ENCODE assay signal across 8 mouse cellular contexts in genomic region chr5:145280371-145281143, GRCm38 (mm10). TPM values are rescaled to one million over a fixed set of nuclear protein-coding genes. Genes with fewer than 3 reads are reported as not detected.
DNase-seq lines count a peak whose midpoint lies in the region; ATAC-seq and TF ChIP-seq lines count a peak whose summit lies in the region.

Gene Zscan25 (plus strand): TSS chr5:145280500.

- TF ChIP-seq POLR2A in bone marrow, adult 2 months (IDR thresholded peaks at IDR 0.05; ENCODE audit: borderline replicate concordance, control insufficient read depth, low read depth, low read length) = peak; percentile 70; the same call in 1 of the 2 replicates
- TF ChIP-seq POLR2A in limb, embryonic 14.5 days (IDR thresholded peaks at IDR 0.05; ENCODE audit: borderline replicate concordance, extremely low read depth, insufficient read depth, insufficient read length) = peak; percentile 85; the same call in 1 of the 2 replicates

- H3K9ac ChIP-seq in embryonic facial prominence, embryonic 15.5 days = peak within 1 kb of the TSS; percentile 81
- H3K9ac ChIP-seq in limb, embryonic 14.5 days (ENCODE audit: low read depth, low read length, severe bottlenecking) = peak within 1 kb of the TSS; percentile 85
- H3K9ac ChIP-seq in midbrain, postnatal 0 days (replicated peaks; ENCODE audit: low read length, poor library complexity, severe bottlenecking) = peak within 1 kb of the TSS; percentile 87

- TF ChIP-seq CTCF in bone marrow, adult 2 months (IDR thresholded peaks at IDR 0.05; ENCODE audit: control insufficient read depth, insufficient read depth, low read length) = no peak
- TF ChIP-seq CTCF in midbrain, postnatal 0 days (IDR thresholded peaks at IDR 0.05) = no peak

- peak; percentile 97 for DNase-seq in 416B (ENCODE audit: low read depth)
- peak; percentile 92 for DNase-seq in heart, adult 8-10 months (ENCODE audit: low spot score)
- DNase-seq in kidney, adult 9 months = peak; percentile 96
- DNase-seq in limb, embryonic 14.5 days (ENCODE audit: low spot score) = peak; percentile 91
- peak; percentile 95 for DNase-seq in midbrain, postnatal 0 days (ENCODE audit: low spot score)
- DNase-seq in spleen, postnatal 14 days (ENCODE audit: low spot score in 2 of 2) = peak; percentile 76 to 85

- peaks cover 1% of the 10 kb centered on the region; the same call in 1 of the 2 replicates for H3K4me1 ChIP-seq in bone marrow, adult 2 months (ENCODE audit: control insufficient read depth, insufficient read depth, low read length)
- H3K4me1 ChIP-seq in embryonic facial prominence, embryonic 15.5 days = peaks cover 13% of the 10 kb centered on the region
- H3K4me1 ChIP-seq in limb, embryonic 14.5 days (ENCODE audit: control insufficient read depth, insufficient read depth, low read length) = no peaks in the 10 kb centered on the region
- H3K4me1 ChIP-seq in midbrain, postnatal 0 days (ENCODE audit: insufficient read depth, low read length) = no peaks in the 10 kb centered on the region

- peak within 1 kb of the TSS; percentile 66 for H3K4me2 ChIP-seq in embryonic facial prominence, embryonic 15.5 days (replicated peaks)
- H3K4me2 ChIP-seq in limb, embryonic 14.5 days (replicated peaks; ENCODE audit: low read depth, low read length, severe bottlenecking) = peak within 1 kb of the TSS; percentile 85
- peak within 1 kb of the TSS; percentile 89 for H3K4me2 ChIP-seq in midbrain, postnatal 0 days (ENCODE audit: low read depth, low read length, poor library complexity, severe bottlenecking)

- peak within 1 kb of the TSS; percentile 85 for H3K27ac ChIP-seq in bone marrow, adult 2 months (ENCODE audit: control insufficient read depth, insufficient read depth, low read depth, low read length, poor library complexity)
- peak within 1 kb of the TSS; percentile 91 for H3K27ac ChIP-seq in embryonic facial prominence, embryonic 15.5 days (replicated peaks)
- peak within 1 kb of the TSS; percentile 86 for H3K27ac ChIP-seq in limb, embryonic 14.5 days (replicated peaks; ENCODE audit: low read depth, low read length)
- peak within 1 kb of the TSS; percentile 86 for H3K27ac ChIP-seq in midbrain, postnatal 0 days (ENCODE audit: low read depth, low read length)

- peak within 1 kb of the TSS; percentile 92 for H3K4me3 ChIP-seq in bone marrow, adult 2 months (replicated peaks; ENCODE audit: control insufficient read depth, low read depth, low read length)
- H3K4me3 ChIP-seq in embryonic facial prominence, embryonic 15.5 days (replicated peaks) = peak within 1 kb of the TSS; percentile 91
- peak within 1 kb of the TSS; percentile 83 for H3K4me3 ChIP-seq in limb, embryonic 14.5 days (replicated peaks; ENCODE audit: low read length)
- peak within 1 kb of the TSS; percentile 92 for H3K4me3 ChIP-seq in midbrain, postnatal 0 days (ENCODE audit: low read depth, low read length)

- H3K27me3 ChIP-seq in embryonic facial prominence, embryonic 15.5 days = no peaks in the 10 kb centered on the region
- no peaks in the 10 kb centered on the region for H3K27me3 ChIP-seq in limb, embryonic 14.5 days (ENCODE audit: control insufficient read depth, insufficient read depth, low read length)
- H3K27me3 ChIP-seq in midbrain, postnatal 0 days (ENCODE audit: insufficient read depth, low read length) = no peaks in the 10 kb centered on the region

- under 1% methylated on average over 50 of the region's 50 CpGs for WGBS in bone marrow, adult 2 months
- WGBS in embryonic facial prominence, embryonic 15.5 days = under 1% methylated on average over 50 of the region's 50 CpGs
- 2% methylated on average over 48 of the region's 50 CpGs for WGBS in limb, embryonic 14.5 days
- WGBS in midbrain, postnatal 0 days = 1% methylated on average over 50 of the region's 50 CpGs

- H3K36me3 ChIP-seq in embryonic facial prominence, embryonic 15.5 days = peaks cover 30% of the 10 kb centered on the region
- H3K36me3 ChIP-seq in limb, embryonic 14.5 days (ENCODE audit: control insufficient read depth, insufficient read depth, low read length) = peaks cover 25% of the 10 kb centered on the region
- H3K36me3 ChIP-seq in midbrain, postnatal 0 days (ENCODE audit: insufficient read depth, low read length) = peaks cover 21% of the 10 kb centered on the region

- peak; percentile 96 for ATAC-seq in embryonic facial prominence, embryonic 15.5 days (ENCODE audit: insufficient number of reproducible peaks, low FRiP score, low TSS enrichment, low read depth)
- ATAC-seq in limb, embryonic 14.5 days (ENCODE audit: low FRiP score, low read depth) = peak; percentile 99
- peak; percentile 98 for ATAC-seq in midbrain, postnatal 0 days (ENCODE audit: low FRiP score)

- no peaks in the 10 kb centered on the region for H3K9me3 ChIP-seq in embryonic facial prominence, embryonic 15.5 days (replicated peaks)
- H3K9me3 ChIP-seq in limb, embryonic 14.5 days (ENCODE audit: control insufficient read depth, low read length) = no peaks in the 10 kb centered on the region
- H3K9me3 ChIP-seq in midbrain, postnatal 0 days (ENCODE audit: low read length) = no peaks in the 10 kb centered on the region

RNA-seq across cellular contexts. Expression of gene Zscan25, which starts in this region (rescaled TPM):
- 1.7 and 4.7 TPM in 2 replicates for polyA plus RNA-seq in bone marrow, adult 2 months (2011; ENCODE audit: insufficient read depth, insufficient read length, low replicate concordance, missing spikeins)
- polyA plus RNA-seq in embryonic facial prominence, embryonic 15.5 days (2015; fragmentation: Nextera tagmentation; extraction: Ambion mirVana) = 0.61 and 0.83 TPM in 2 replicates
- 10 to 100 TPM in 3 of 4 experiments, 1 to 10 TPM in 1; 8.4 to 11.9 (median 10.7) TPM for total RNA-seq in heart, adult 8-10 months (2022)
- 18.0 and 18.2 TPM in 2 replicates for polyA plus RNA-seq in limb, embryonic 14.5 days (2012; rRNA removed)
- polyA plus RNA-seq in limb, embryonic 14.5 days (2014; fragmentation: Nextera tagmentation; extraction: Ambion mirVana) = 0.66 and 0.88 TPM in 2 replicates
- total RNA-seq in midbrain, postnatal 0 days (2014; rRNA removed) = 18.5 and 24.6 TPM in 2 replicates
- 0.83 and 0.93 TPM in 2 replicates for polyA plus RNA-seq in midbrain, postnatal 0 days (2015; fragmentation: Nextera tagmentation; extraction: Ambion mirVana)

Comparison
In these comparisons a context has a peak if more than half of its experiments do, and no peak if none do; other contexts are left out.
1. Peak in every context shown above with its lines: DNase-seq, ATAC-seq, H3K4me3 ChIP-seq and H3K27ac ChIP-seq.
2. Peak in ATAC-seq, H3K4me3 ChIP-seq, H3K27ac ChIP-seq, H3K9ac ChIP-seq and H3K4me2 ChIP-seq in embryonic facial prominence, embryonic 15.5 days; RNA of the gene not detected or under 1 TPM.